Comparison of ENCODE assay signal across 8 mouse cellular contexts in genomic region chr6:128034317-128035249, GRCm38 (mm10).
DNase-seq lines count a peak whose midpoint lies in the region; ATAC-seq and TF ChIP-seq lines count a peak whose summit lies in the region.

No protein-coding gene starts in this region.

- WGBS in hindbrain, embryonic 12.5 days: under 1% methylated on average over 80 of the region's 80 CpGs
- WGBS in limb, embryonic 11.5 days: under 1% methylated on average over 80 of the region's 80 CpGs
- WGBS in midbrain, postnatal 0 days: under 1% methylated on average over 79 of the region's 80 CpGs

- H3K36me3 ChIP-seq in hindbrain, embryonic 12.5 days: no peaks in the 10 kb centered on the region
- H3K36me3 ChIP-seq in limb, embryonic 11.5 days (ENCODE audit: control insufficient read depth, insufficient read depth, low read length): no peaks in the 10 kb centered on the region
- no peaks in the 10 kb centered on the region for H3K36me3 ChIP-seq in midbrain, postnatal 0 days (ENCODE audit: insufficient read depth, low read length)

- H3K9me3 ChIP-seq in hindbrain, embryonic 12.5 days (replicated peaks): no peaks in the 10 kb centered on the region
- no peaks in the 10 kb centered on the region for H3K9me3 ChIP-seq in limb, embryonic 11.5 days (ENCODE audit: control insufficient read depth, low read length)
- H3K9me3 ChIP-seq in midbrain, postnatal 0 days (ENCODE audit: low read length): no peaks in the 10 kb centered on the region

- peaks cover 49% of the 10 kb centered on the region for H3K4me1 ChIP-seq in hindbrain, embryonic 12.5 days
- H3K4me1 ChIP-seq in limb, embryonic 11.5 days (ENCODE audit: control insufficient read depth, insufficient read depth, low read length): peaks cover 40% of the 10 kb centered on the region
- peaks cover 16% of the 10 kb centered on the region; the same call in 1 of the 2 replicates for H3K4me1 ChIP-seq in midbrain, postnatal 0 days (ENCODE audit: insufficient read depth, low read length)

- peak; percentile 45 for DNase-seq in layer of hippocampus, adult 11-12 months (ENCODE audit: low spot score)
- DNase-seq in layer of hippocampus, postnatal 25 days (ENCODE audit: extremely low spot score in 1 of 2, low spot score in 1 of 2): no peak
- DNase-seq in cerebellum, postnatal 10 days: peak; percentile 81 to 84
- DNase-seq in frontal cortex, postnatal 36 days (ENCODE audit: low spot score in 2 of 2): peak; percentile 45 to 48
- DNase-seq in limb, embryonic 11.5 days (ENCODE audit: low spot score): peak; percentile 90
- DNase-seq in midbrain, postnatal 0 days (ENCODE audit: low spot score): peak; percentile 90
- DNase-seq in thymus, adult 18-20 months: peak; percentile 23 to 32

- peak overlapping the region; percentile 53 for H3K4me3 ChIP-seq in hindbrain, embryonic 12.5 days
- H3K4me3 ChIP-seq in limb, embryonic 11.5 days (ENCODE audit: low read depth, low read length): peak overlapping the region; percentile 51
- peak overlapping the region; percentile 48 for H3K4me3 ChIP-seq in midbrain, postnatal 0 days (ENCODE audit: low read depth, low read length)

- peak overlapping the region; percentile 74 for H3K9ac ChIP-seq in hindbrain, embryonic 12.5 days
- peak overlapping the region; percentile 58 for H3K9ac ChIP-seq in limb, embryonic 11.5 days (ENCODE audit: low read length)
- H3K9ac ChIP-seq in midbrain, postnatal 0 days (replicated peaks; ENCODE audit: low read length, poor library complexity, severe bottlenecking): peak overlapping the region; percentile 69

- H3K27ac ChIP-seq in hindbrain, embryonic 12.5 days: peak overlapping the region; percentile 67
- peak overlapping the region; percentile 75; the same call in 1 of the 2 replicates for H3K27ac ChIP-seq in limb, embryonic 11.5 days (replicated peaks; ENCODE audit: low read depth, low read length)
- peak overlapping the region; percentile 77 for H3K27ac ChIP-seq in midbrain, postnatal 0 days (ENCODE audit: low read depth, low read length)

- TF ChIP-seq CTCF in midbrain, postnatal 0 days (IDR thresholded peaks at IDR 0.05): peak; percentile 59

- H3K4me2 ChIP-seq in hindbrain, embryonic 12.5 days (replicated peaks): peak overlapping the region; percentile 92
- peak overlapping the region; percentile 100 for H3K4me2 ChIP-seq in limb, embryonic 11.5 days (ENCODE audit: low read depth, severe bottlenecking)
- H3K4me2 ChIP-seq in midbrain, postnatal 0 days (ENCODE audit: low read depth, low read length, poor library complexity, severe bottlenecking): peak overlapping the region; percentile 91

- peaks cover 25% of the 10 kb centered on the region for H3K27me3 ChIP-seq in hindbrain, embryonic 12.5 days
- H3K27me3 ChIP-seq in limb, embryonic 11.5 days (ENCODE audit: control insufficient read depth, insufficient read depth, low read length): peaks cover 4% of the 10 kb centered on the region; the same call in 1 of the 2 replicates
- no peaks in the 10 kb centered on the region for H3K27me3 ChIP-seq in midbrain, postnatal 0 days (ENCODE audit: insufficient read depth, low read length)

- peak; percentile 78 for ATAC-seq in hindbrain, embryonic 12.5 days (ENCODE audit: low FRiP score)
- peak; percentile 86 for ATAC-seq in limb, embryonic 11.5 days (ENCODE audit: insufficient number of reproducible peaks, low FRiP score, low TSS enrichment, low read depth)
- peak; percentile 80 for ATAC-seq in midbrain, postnatal 0 days (ENCODE audit: low FRiP score)

Comparison
In these comparisons a context has a peak if more than half of its experiments do, and no peak if none do; other contexts are left out.
1. DNase-seq: peak in layer of hippocampus, adult 11-12 months (single experiment), cerebellum, postnatal 10 days (2 of 2), frontal cortex, postnatal 36 days (2 of 2), limb, embryonic 11.5 days (single experiment), midbrain, postnatal 0 days (single experiment) and thymus, adult 18-20 months (2 of 2); none in layer of hippocampus, postnatal 25 days (0 of 2).
2. Peak in every context shown above with its lines, with median percentiles within 50 percentile points of each other: ATAC-seq, H3K27ac ChIP-seq, H3K4me2 ChIP-seq, H3K4me3 ChIP-seq and H3K9ac ChIP-seq.